Mouse (Mus musculus) macrophage (primary cell): Measurements from ENCODE around the gene St5. TPM values are rescaled to one million over a fixed set of nuclear protein-coding genes. Genes with fewer than 3 reads are reported as not detected.

Source experiments
- H3K27ac ChIP-seq: fragments of 350-480 bp; formaldehyde crosslinking; 2 replicates; pipeline ENCODE4 v1.9.0; 2021
- H3K36me3 ChIP-seq: fragments of 350-480 bp; formaldehyde crosslinking; 2 replicates; pipeline ENCODE4 v1.9.0; 2021; ENCODE audit errors: inconsistent target
- H3K4me3 ChIP-seq: fragments of 350-480 bp; formaldehyde crosslinking; 2 replicates; pipeline ENCODE4 v1.9.0; 2021; ENCODE audit errors: inconsistent target
- H3K79me2 ChIP-seq: fragments of 350-480 bp; formaldehyde crosslinking; 2 replicates; pipeline ENCODE4 v1.9.0; 2021; ENCODE audit errors: inconsistent target
- WGBS: methylation state at CpG from one replicate; pipeline ENCODE4 v1.1.7; 2026; ENCODE audit warnings: inconsistent platforms; ENCODE audit not compliant: missing documents; 5-methylcytosine and 5-hydroxymethylcytosine counted together
- polyA plus RNA-seq: library from polyadenylated mRNA; stranded (reverse); fragments of 250-400 nt; gene quantifications from 3 replicates; pipeline ENCODE4 v1.2.4, GENCODE M21; 2018; ENCODE audit warnings: inconsistent platforms

Gene St5
- polyA plus RNA-seq, 1 experiment from 2014 or later = 0.98 TPM

DNA sequence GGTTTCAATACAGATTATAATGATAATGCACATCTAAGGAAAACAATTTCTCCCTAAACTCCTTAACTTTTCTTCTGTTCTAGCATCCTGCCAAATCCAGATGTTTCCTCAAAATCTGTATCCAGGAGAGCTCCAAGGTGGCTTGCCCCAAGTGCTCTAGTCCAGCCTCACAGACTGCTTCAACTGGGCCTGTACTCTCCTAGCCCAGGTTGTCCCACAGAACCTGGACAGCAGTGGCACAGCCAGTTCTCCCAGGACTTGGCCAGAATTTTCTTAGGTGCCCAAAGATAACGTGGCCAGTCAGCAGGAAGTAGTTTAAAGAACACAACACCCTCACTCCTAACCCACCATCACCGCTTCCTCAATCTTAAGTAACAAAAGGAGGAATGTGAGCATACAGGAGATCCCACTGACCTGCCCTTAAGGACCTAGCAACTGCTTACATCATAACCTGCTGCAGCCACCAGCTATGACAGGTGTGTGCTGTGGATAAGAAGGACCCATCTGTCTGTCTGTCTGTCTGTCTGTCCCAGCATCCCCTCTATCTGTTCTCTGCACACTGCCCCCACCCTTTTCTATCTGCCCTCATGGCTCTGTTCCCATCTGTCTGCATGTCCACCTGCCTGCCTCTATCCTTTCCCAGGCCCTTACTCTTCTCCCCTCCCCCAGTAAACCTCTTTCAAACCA is 108.4 kb downstream of the St5 start:
- H3K4me3 ChIP-seq = no peak overlapping the region
- 32% methylated on average over 2 of the region's 2 CpGs for WGBS
- H3K27ac ChIP-seq = no peak overlapping the region
- no peaks in the 10 kb centered on the region for H3K79me2 ChIP-seq
- no peaks in the 10 kb centered on the region for H3K36me3 ChIP-seq

DNA sequence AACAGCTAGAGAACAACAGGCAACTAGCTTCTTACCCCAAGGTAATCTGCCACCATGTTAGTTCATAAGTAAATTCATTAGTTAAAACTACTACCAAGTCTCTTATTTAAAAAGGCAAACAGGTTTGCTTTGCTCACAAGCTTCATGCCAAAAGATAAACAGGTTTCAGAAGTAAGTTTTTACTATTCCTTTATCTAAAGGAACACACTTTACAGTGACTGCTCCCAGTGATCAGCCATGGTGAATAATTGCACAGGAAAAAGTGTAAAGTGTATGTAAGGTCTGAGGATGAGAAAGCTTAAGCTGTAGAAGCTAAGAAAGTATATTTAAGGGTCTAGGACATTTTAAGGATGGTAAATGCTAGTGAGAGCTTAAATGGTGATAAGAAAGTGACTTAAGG is 109.4 kb downstream of the St5 start:
- Histone ChIP-seq H3K36me3 (no peaks in the 10 kb centered on the region), H3K4me3 (no peak overlapping the region), H3K27ac (no peak overlapping the region), H3K79me2 (no peaks in the 10 kb centered on the region)

DNA sequence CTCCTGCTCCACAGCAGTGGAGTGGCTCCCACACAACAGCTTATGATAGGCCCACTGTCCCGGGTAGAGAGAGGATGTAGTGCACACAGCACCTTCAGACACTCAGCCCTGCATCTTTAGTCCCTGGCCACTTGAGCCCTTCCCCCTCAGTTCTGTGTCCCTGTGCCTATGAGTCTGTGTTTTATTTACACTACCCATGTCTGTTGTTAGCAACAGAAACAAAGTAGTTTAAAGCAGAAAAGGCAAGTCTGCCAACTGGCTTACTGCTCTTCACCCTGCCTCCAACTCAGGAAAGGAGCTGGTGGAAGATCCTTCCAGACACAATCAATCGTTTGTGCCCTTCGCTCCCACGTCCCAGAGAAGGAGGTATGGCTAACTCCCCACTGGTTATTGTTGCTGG is 111.2 kb downstream of the St5 start:
- 90% methylated on average over 4 of the region's 4 CpGs for WGBS
- no peak overlapping the region for H3K27ac ChIP-seq
- H3K79me2 ChIP-seq = no peaks in the 10 kb centered on the region
- no peak overlapping the region for H3K4me3 ChIP-seq
- H3K36me3 ChIP-seq = no peaks in the 10 kb centered on the region

DNA sequence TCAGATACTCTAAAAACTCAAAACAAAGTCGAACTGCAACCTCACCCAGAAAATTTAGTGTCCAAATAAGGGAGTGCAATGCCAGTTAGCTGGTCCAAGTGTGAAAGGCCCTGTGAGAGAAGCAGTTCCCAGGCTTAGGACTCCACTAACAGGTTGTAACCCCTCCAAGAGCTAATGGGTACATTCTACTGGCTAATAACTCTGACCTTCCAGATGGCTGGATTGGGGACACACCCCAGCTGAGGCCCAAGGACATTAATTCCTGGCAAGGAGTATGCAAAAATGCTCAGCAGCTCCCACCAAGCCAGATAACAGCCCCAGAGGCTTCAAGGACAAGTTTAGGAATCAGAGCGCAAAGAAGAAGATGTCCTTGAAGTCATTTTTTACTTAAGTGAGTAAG is 112.8 kb downstream of the St5 start:
- WGBS = 84% methylated on average over 2 of the region's 2 CpGs
- Histone ChIP-seq H3K27ac (no peak overlapping the region), H3K79me2 (no peaks in the 10 kb centered on the region), H3K4me3 (no peak overlapping the region), H3K36me3 (no peaks in the 10 kb centered on the region)

DNA sequence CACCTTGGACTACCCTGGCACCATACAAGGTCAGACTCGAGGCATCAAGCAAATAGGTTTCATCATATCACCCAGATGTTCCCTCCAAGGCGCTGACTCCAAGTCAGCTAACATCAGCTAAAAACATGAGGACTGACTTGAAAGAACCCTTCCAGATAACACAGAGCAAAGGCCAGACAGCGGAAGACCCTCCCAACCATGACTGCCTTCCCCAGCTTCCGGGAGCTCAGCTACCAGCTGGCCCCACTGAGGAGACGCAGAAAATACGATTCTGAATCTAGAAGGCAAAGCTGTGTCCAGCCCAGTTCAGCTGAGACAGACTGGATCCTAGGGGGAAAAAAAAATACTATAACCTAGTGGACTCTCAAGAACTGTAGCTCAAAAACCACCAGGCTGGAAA is 114.4 kb downstream of the St5 start:
- H3K79me2 ChIP-seq = no peaks in the 10 kb centered on the region
- H3K27ac ChIP-seq = no peak overlapping the region
- WGBS = 90% methylated on average over 6 of the region's 6 CpGs
- H3K36me3 ChIP-seq = no peaks in the 10 kb centered on the region
- H3K4me3 ChIP-seq = no peak overlapping the region

DNA sequence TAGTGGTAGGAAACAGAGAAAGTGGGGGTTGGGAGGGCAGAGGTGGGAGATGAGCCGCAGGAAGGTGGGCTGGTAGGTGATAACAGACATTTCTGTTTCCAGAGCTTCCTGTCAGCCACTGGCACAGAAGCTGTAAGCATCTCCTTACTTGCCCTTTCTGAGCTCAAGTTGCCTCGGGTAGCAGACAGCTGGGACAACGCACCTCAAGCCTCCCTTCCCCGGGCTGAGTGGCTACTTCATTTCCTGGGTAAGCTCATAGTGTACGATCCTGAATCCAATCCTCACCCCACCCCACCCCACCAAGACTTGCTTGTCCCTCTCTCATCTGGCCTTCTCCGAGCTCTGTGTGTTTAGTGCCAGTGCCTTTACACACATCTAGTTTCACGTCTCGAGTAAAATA is 115.3 kb downstream of the St5 start:
- H3K79me2 ChIP-seq = no peaks in the 10 kb centered on the region
- H3K27ac ChIP-seq = no peak overlapping the region
- H3K36me3 ChIP-seq = no peaks in the 10 kb centered on the region
- 60% methylated on average over 8 of the region's 8 CpGs for WGBS
- H3K4me3 ChIP-seq = no peak overlapping the region

DNA sequence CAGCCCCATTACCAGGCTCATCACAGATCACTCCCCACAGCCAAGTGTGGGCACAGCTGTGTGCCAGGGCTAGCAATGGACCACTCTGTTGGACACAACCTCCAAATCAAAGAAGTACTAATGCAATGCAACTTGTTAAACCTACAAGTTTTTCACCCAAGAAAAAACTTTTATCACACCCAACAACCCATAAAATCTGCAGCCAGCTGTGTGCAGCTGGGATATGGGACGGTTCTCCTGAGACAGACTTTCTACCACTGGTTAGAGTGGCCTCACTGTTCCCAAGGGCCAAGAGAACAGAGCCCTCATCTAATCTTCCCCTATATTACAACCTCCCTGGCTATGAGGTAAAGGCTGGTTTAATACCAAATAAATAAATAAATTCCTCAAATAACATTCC is 118.9 kb downstream of the St5 start:
- Histone ChIP-seq H3K79me2 (no peaks in the 10 kb centered on the region), H3K36me3 (no peaks in the 10 kb centered on the region), H3K27ac (no peak overlapping the region), H3K4me3 (no peak overlapping the region)
- WGBS = 90% methylated on average over 1 of the region's 1 CpGs

DNA sequence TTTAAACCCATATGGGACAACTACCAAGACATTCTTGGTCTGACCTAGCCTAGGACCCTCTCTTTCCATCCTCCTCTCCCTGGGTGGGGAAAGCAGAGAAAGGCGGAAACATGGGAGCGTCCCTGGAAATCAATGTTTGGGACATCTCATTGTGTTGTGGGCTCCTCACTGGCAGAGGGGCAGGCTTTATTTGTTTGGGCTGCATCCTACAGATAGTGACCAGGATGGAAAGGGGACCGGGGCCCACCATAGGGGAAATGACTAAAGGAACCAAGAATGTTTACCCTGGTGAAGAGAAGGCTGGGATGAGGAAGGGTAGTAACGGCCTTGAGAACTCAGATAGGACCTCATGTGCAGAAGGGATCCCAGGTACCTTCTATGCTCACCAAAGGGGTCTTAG is 122.9 kb downstream of the St5 start:
- Histone ChIP-seq H3K36me3 (no peaks in the 10 kb centered on the region), H3K79me2 (no peaks in the 10 kb centered on the region), H3K4me3 (no peak overlapping the region), H3K27ac (no peak overlapping the region)
- WGBS = 83% methylated on average over 4 of the region's 4 CpGs

DNA sequence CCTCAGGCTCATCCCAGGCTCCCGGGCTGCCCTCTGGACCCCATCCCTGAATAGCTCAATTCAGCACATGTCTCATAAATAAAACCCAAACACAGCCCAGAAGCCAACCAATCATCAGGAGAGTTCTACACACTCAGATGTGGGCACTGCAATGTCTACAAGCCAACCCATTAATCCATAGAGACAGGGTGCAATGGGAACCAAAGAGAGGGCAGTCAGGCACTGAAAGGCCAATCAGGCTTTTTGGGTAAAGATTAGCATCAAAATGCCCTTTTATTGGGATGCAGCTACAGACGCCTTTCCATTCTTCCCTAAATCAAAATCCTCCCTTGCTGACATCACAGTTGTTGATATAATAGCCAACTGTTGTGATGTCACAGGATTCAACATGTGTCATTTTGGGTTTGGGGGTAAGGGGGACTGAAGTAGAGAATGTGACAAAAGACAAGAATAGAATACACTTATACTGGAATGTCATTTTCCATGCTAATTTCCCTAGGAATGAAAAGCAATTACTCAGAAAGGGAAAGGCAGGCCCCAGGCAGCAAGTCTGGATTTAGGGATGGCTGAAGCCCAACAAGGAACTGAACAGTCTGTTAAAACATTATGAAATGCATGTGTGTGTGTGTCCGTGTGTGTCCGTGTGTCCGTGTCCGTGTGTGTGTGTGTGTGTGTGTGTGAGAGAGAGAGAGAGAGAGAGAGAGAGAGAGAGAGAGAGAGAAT is 123.7 kb downstream of the St5 start:
- H3K36me3 ChIP-seq = no peaks in the 10 kb centered on the region
- no peak overlapping the region for H3K4me3 ChIP-seq
- no peak overlapping the region for H3K27ac ChIP-seq
- WGBS = 94% methylated on average over 3 of the region's 6 CpGs
- H3K79me2 ChIP-seq = no peaks in the 10 kb centered on the region

DNA sequence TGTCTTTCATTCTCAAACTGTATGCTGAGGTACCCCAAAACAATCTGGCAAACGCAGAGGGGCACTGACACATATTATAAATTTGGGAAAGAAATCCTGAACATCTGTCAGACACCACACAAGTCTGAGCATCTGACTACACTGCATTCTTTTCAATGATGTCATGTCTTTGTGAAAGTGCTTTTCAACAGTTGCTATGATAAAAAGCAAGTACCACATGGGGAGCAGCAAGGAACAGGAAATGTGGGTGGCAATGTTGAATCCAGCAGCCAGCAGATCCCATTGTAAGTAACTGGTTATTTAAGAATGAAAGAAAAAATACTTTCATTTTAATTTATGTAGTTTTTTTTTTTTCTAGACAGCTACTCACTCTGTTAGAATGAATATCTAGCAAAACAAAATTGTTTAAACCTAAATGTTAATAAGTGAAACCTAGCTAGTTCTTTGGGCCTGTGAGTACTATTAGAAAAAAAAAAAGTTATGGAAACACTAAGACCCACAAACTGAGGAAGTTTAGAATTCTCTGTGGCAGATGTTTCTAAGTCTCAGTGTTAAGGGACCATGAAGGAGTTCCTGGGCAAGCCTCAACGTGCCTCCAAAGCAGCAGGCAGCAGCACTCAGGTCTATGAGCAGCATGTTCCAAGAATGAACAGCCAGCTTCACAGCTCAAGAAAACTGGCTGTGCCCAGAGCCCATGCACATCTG is 124.4 kb downstream of the St5 start:
- H3K36me3 ChIP-seq = no peaks in the 10 kb centered on the region
- H3K4me3 ChIP-seq = no peak overlapping the region
- WGBS = 50% methylated on average over 2 of the region's 2 CpGs

DNA sequence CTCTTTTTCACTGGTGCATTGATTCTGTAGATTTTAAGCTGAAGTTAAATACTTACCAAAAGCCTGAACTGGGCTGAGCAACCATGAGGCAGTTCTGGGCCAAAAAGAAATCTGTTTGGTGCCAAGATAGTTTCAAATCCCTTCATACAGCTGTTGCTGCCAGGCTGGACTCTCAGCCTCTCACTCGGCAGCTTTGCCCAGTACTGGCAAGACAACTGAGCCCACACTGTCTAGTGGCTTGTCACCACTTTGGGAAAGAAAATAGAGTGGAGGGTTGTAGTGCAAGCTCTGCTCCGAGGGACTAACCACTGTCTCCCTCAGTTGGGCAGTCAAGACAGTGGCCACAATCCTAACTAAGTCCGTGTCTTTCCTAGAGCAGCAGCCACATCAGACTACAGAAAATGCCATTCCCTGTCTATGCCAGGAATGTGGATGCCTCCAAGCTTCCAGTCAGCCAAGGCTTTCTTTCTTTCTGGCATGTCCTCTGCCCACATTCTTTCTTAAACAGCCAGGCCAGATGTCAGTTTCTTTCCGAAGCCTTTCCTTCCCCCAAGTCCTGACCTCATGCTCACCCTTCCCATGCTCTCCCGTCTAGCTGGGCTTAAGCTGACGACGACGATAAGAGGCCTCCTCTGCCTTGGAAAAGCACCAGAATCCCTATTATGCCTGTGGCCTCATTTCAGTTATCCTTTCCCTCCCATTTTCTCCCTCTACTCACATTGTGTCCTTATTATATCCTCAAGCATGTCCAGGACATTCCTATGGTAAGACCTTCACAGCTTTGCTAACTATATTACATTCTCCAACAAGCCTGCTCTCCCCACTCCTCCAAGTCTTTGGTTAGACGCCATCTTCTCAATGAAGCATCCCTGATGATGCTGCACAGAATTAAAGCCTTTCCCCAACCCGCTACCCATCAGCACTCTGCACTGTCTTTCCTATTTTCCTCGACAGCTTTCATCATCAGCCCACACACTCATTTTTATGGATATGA is 126.8 kb downstream of the St5 start:
- no peaks in the 10 kb centered on the region for H3K79me2 ChIP-seq
- 86% methylated on average over 11 of the region's 11 CpGs for WGBS
- H3K4me3 ChIP-seq = no peak overlapping the region
- H3K36me3 ChIP-seq = no peaks in the 10 kb centered on the region
- no peak overlapping the region for H3K27ac ChIP-seq

More for the DNA sequence above, 124.4 kb downstream of the St5 start:
- no peak overlapping the region for H3K27ac ChIP-seq
- no peaks in the 10 kb centered on the region for H3K79me2 ChIP-seq

DNA sequence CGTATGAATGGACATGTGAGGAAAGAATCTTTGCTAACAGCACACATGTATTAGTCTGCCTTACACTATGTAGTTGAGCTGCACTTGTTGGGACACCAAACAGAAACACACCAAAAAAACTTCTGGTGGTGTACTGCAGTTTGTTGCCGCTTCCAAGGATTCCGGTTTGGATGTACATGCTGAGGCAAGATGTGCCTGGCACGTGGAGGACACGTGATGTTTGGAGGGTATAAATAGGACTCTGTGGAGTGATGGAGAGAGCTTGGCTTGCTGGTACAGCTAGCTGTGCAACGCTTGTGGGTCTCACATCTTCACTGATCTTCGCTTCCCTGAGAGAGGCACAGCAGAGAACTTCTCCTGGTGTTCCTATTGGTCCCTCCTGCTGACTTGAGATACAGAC is 129.2 kb downstream of the St5 start:
- no peak overlapping the region for H3K4me3 ChIP-seq
- H3K36me3 ChIP-seq = no peaks in the 10 kb centered on the region
- H3K79me2 ChIP-seq = no peaks in the 10 kb centered on the region
- H3K27ac ChIP-seq = no peak overlapping the region
- WGBS = 96% methylated on average over 7 of the region's 7 CpGs

DNA sequence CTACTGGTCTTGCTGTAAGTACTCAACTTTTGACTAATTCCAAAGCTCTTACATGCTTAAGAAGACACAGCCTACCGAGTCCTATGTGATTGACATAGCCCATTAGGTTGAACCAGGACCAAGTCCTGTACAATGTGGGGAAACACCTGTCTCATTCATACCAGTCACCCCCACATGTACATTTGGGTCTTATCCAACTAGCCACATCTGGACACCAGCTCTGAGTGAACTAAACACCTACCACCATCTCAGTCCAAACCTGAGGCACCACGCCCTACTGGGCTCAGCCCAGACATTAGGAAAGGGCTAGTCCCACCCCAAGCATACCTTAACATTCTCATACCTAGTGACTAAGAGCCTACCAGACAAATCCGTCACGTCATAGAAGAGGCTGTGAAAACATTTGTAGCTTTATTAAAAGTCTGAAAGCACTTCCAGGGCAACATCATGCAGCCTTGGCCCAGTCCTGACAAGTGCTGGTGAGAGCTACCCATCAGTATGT is 135.0 kb downstream of the St5 start:
- WGBS = 86% methylated on average over 2 of the region's 4 CpGs
- H3K79me2 ChIP-seq = no peaks in the 10 kb centered on the region
- no peak overlapping the region for H3K4me3 ChIP-seq
- H3K27ac ChIP-seq = no peak overlapping the region
- no peaks in the 10 kb centered on the region for H3K36me3 ChIP-seq
